In the genomic region with DNA sequence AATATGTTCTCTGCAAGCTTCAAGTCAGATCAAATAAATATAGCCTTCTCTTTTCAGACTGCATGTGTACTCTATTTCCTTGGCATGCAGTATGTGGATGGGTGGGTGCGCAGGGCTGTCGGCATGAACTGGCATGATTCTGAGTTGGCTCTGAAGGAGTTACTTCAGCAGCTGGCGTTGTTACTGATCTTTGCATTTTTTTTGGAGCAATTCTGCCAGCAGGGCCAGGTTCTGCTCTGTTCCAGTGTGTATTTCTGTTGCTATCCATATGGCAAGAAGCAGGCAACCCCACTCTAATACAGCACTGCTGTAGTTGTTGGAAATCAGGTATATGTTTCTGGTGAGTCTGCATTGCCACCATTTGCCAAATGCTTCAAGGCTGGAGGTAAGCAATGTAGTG, we compare ENCODE assay signal across 17 mouse cellular contexts. TPM values are rescaled to one million over a fixed set of nuclear protein-coding genes. Genes with fewer than 3 reads are reported as not detected.
DNase-seq lines count a peak whose midpoint lies in the region; ATAC-seq lines count a peak whose summit lies in the region.
"Had no signal": no experiment of that assay in that cellular context is flagged by ENCODE, and none has a peak within 500 bp of the region (broad histone marks: within the 10 kb centered on the region; RNA-seq: fewer than 3 reads in every experiment).

No protein-coding gene starts in this region.

- intact Hi-C loops in left cerebral cortex, postnatal 25 days (cut with DNase I), result no loop called here

- 0 out of 2 replicates have a peak overlapping the region, but pooled peaks have one; percentile 9 for H3K27ac ChIP-seq in limb, embryonic 15.5 days
- no peak overlapping the region for H3K27ac ChIP-seq in limb, embryonic 10.5 days
- H3K27ac ChIP-seq: hindbrain, embryonic 12.5 days; limb, embryonic 13.5 days; neural tube, embryonic 12.5 days had no signal

- no peaks in the 10 kb centered on the region for H3K27me3 ChIP-seq in limb, embryonic 15.5 days
- no peaks in the 10 kb centered on the region for H3K27me3 ChIP-seq in limb, embryonic 10.5 days (ENCODE audit: low read depth, poor library complexity, severe bottlenecking)
- H3K27me3 ChIP-seq: hindbrain, embryonic 12.5 days; limb, embryonic 13.5 days; neural tube, embryonic 12.5 days had no signal

- H3K9me3 ChIP-seq in limb, embryonic 15.5 days, result no peaks in the 10 kb centered on the region
- H3K9me3 ChIP-seq in limb, embryonic 10.5 days (replicated peaks), result no peaks in the 10 kb centered on the region
- H3K9me3 ChIP-seq: neural tube, embryonic 12.5 days had no signal

- 68% methylated on average over 3 of the region's 3 CpGs for WGBS in limb, embryonic 15.5 days
- WGBS in limb, embryonic 10.5 days, result 90% methylated on average over 3 of the region's 3 CpGs

- no peak overlapping the region for H3K9ac ChIP-seq in limb, embryonic 15.5 days
- H3K9ac ChIP-seq: hindbrain, embryonic 12.5 days; limb, embryonic 13.5 days; lung, embryonic 14.5 days; neural tube, embryonic 12.5 days had no signal

- no peak for ATAC-seq in limb, embryonic 15.5 days (ENCODE audit: insufficient number of reproducible peaks, low FRiP score, low TSS enrichment, low read depth)
- ATAC-seq: CD4-positive, CD25-positive, alpha-beta regulatory T cell, adult 4 months had no signal

- H3K4me1 ChIP-seq in limb, embryonic 15.5 days, result no peaks in the 10 kb centered on the region
- no peaks in the 10 kb centered on the region for H3K4me1 ChIP-seq in limb, embryonic 10.5 days
- H3K4me1 ChIP-seq: hindbrain, embryonic 12.5 days; limb, embryonic 13.5 days; neural tube, embryonic 12.5 days had no signal

- H3K36me3 ChIP-seq in limb, embryonic 15.5 days, result no peaks in the 10 kb centered on the region
- H3K36me3 ChIP-seq in limb, embryonic 10.5 days, result no peaks in the 10 kb centered on the region
- H3K36me3 ChIP-seq: hindbrain, embryonic 12.5 days; limb, embryonic 13.5 days; neural tube, embryonic 12.5 days had no signal

- no peak overlapping the region for H3K4me2 ChIP-seq in limb, embryonic 15.5 days
- H3K4me2 ChIP-seq: heart, embryonic 11.5 days; hindbrain, embryonic 12.5 days; limb, embryonic 13.5 days; lung, embryonic 14.5 days; neural tube, embryonic 12.5 days had no signal

- no peak overlapping the region for H3K4me3 ChIP-seq in limb, embryonic 15.5 days
- H3K4me3 ChIP-seq in limb, embryonic 10.5 days, result no peak overlapping the region
- H3K4me3 ChIP-seq: hindbrain, embryonic 12.5 days; limb, embryonic 13.5 days; neural tube, embryonic 12.5 days had no signal

- DNase-seq in limb, embryonic 10.5 days (ENCODE audit: low spot score), result no peak
- peak; percentile 77 to 78 for DNase-seq in layer of hippocampus, adult 8-10 months (ENCODE audit: low spot score in 2 of 2)
- peak; percentile 62 to 89 for DNase-seq in left cerebral cortex, postnatal 25 days (ENCODE audit: low spot score in 2 of 2)
- DNase-seq in urinary bladder, postnatal 25 days (ENCODE audit: low spot score), result no peak
- DNase-seq in gastrocnemius, adult 8-10 months (ENCODE audit: low spot score in 2 of 2), result no peak
- DNase-seq in kidney, adult 8-10 months, result no peak
- DNase-seq: adrenal gland, postnatal 10 days; cerebellum, adult 18-20 months; kidney, adult 2 months; lung, embryonic 14.5 days; thymus, postnatal 25 days had no signal

RNA-seq across cellular contexts. Expression of gene Atf7, which starts 10.6 kb away (rescaled TPM):
- polyA plus RNA-seq in limb, embryonic 15.5 days (2015; fragmentation: Nextera tagmentation; extraction: Ambion mirVana), result 48.7 and 49.6 TPM in 2 replicates
- 22.2 and 27.0 TPM in 2 replicates for polyA plus RNA-seq in limb, embryonic 10.5 days (2016; fragmentation: Nextera tagmentation; extraction: Ambion mirVana)
- 10 to 100 TPM; 44.2 to 55.6 (median 52.2) TPM for total RNA-seq in layer of hippocampus, adult 8-10 months (2022)
- total RNA-seq in left cerebral cortex, postnatal 25 days (2021), result 10 to 100 TPM; 30.9 to 36.8 TPM
- total RNA-seq in gastrocnemius, adult 8-10 months (2022), result 10 to 100 TPM; 42.4 to 57.5 (median 51.7) TPM

RNA-seq across cellular contexts. Expression of gene Gm28047, which starts 10.9 kb away (rescaled TPM):
- polyA plus RNA-seq in limb, embryonic 15.5 days (2015; fragmentation: Nextera tagmentation; extraction: Ambion mirVana), result not detected in 2 replicates
- 0.31 TPM in 1 of 2 replicates, not detected in the other for polyA plus RNA-seq in limb, embryonic 10.5 days (2016; fragmentation: Nextera tagmentation; extraction: Ambion mirVana)
- total RNA-seq in layer of hippocampus, adult 8-10 months (2022), result under 1 TPM in 1 of 4 experiments, not detected in 3; 0.96 TPM
- 1 to 10 TPM in 1 of 2 experiments, under 1 TPM in 1; 0.57 to 1.8 TPM for total RNA-seq in left cerebral cortex, postnatal 25 days (2021)
- total RNA-seq in gastrocnemius, adult 8-10 months (2022), result 1 to 10 TPM in 3 of 4 experiments, not detected in 1; 1.1 to 1.8 (median 1.8) TPM
- polyA plus RNA-seq: heart, embryonic 11.5 days; hindbrain, embryonic 12.5 days; kidney, adult 2 months; limb, embryonic 13.5 days; lung, embryonic 14.5 days; neural tube, embryonic 12.5 days had no signal

RNA-seq across cellular contexts. Expression of gene Atp5g2, which starts 36.3 kb away (rescaled TPM):
- 48.8 and 56.6 TPM in 2 replicates for polyA plus RNA-seq in limb, embryonic 15.5 days (2015; fragmentation: Nextera tagmentation; extraction: Ambion mirVana)
- polyA plus RNA-seq in limb, embryonic 10.5 days (2016; fragmentation: Nextera tagmentation; extraction: Ambion mirVana), result 61.8 and 74.3 TPM in 2 replicates
- total RNA-seq in layer of hippocampus, adult 8-10 months (2022), result 10 to 100 TPM in 2 of 4 experiments, 1 to 10 TPM in 2; 7.0 to 12.5 (median 10.0) TPM
- total RNA-seq in left cerebral cortex, postnatal 25 days (2021), result 10 to 100 TPM; 11.6 to 14.2 TPM
- 10 to 100 TPM; 12.4 to 33.5 (median 21.7) TPM for total RNA-seq in gastrocnemius, adult 8-10 months (2022)

Comparison
In these comparisons a context has a peak if more than half of its experiments do, and no peak if none do; other contexts are left out.
1. DNase-seq: peak in layer of hippocampus, adult 8-10 months (2 of 2) and left cerebral cortex, postnatal 25 days (2 of 2); none in limb, embryonic 10.5 days (single experiment), urinary bladder, postnatal 25 days (single experiment), gastrocnemius, adult 8-10 months (0 of 2) and kidney, adult 8-10 months (0 of 2).